Mouse (Mus musculus): ENCODE results near the gene Slc35a3. TPM values are rescaled to one million over a fixed set of nuclear protein-coding genes. Genes with fewer than 3 reads are reported as not detected.

Slc35a3 gene
- polyA plus RNA-seq, 1 experiment from 2014 or later, result 7.9 TPM

- 94% methylated on average over 9 of the region's 9 CpGs for WGBS
- Histone ChIP-seq H3K9ac (replicated peaks; ENCODE audit: low read length) (no peak overlapping the region), H3K9me3 (ENCODE audit: control insufficient read depth, low read length) (no peaks in the 10 kb centered on the region), H3K27me3 (ENCODE audit: control insufficient read depth, insufficient read depth, low read length) (no peaks in the 10 kb centered on the region), H3K4me3 (replicated peaks; ENCODE audit: low read depth, low read length) (no peak overlapping the region), H3K4me2 (ENCODE audit: low read length) (no peak overlapping the region), H3K36me3 (ENCODE audit: control insufficient read depth, insufficient read depth, low read length) (peaks cover 93% of the 10 kb centered on the region), H3K27ac (replicated peaks; ENCODE audit: low read depth, low read length) (no peak overlapping the region), H3K4me1 (ENCODE audit: control insufficient read depth, insufficient read depth, low read length) (no peaks in the 10 kb centered on the region)
- ATAC-seq (ENCODE audit: low FRiP score, low TSS enrichment) (no peak), DNase-seq (no peak)
Measured at GRCm38 (mm10) chr3:116637693-116638476, 74.7 kb downstream of the Slc35a3 start.

- 73% methylated on average over 5 of the region's 5 CpGs for WGBS
- Histone ChIP-seq H3K27ac (replicated peaks; ENCODE audit: low read depth, low read length) (no peak overlapping the region), H3K9me3 (ENCODE audit: control insufficient read depth, low read length) (no peaks in the 10 kb centered on the region), H3K9ac (replicated peaks; ENCODE audit: low read length) (no peak overlapping the region), H3K4me3 (replicated peaks; ENCODE audit: low read depth, low read length) (no peak overlapping the region), H3K36me3 (ENCODE audit: control insufficient read depth, insufficient read depth, low read length) (peaks cover 90% of the 10 kb centered on the region), H3K27me3 (ENCODE audit: control insufficient read depth, insufficient read depth, low read length) (no peaks in the 10 kb centered on the region), H3K4me1 (ENCODE audit: control insufficient read depth, insufficient read depth, low read length) (no peaks in the 10 kb centered on the region), H3K4me2 (ENCODE audit: low read length) (no peak overlapping the region)
- ATAC-seq (ENCODE audit: low FRiP score, low TSS enrichment) (no peak), DNase-seq (no peak)
Measured at GRCm38 (mm10) chr3:116635799-116636198, 76.8 kb downstream of the Slc35a3 start.

GRCm38 (mm10) chr3:116634853-116635252 lies 77.8 kb downstream of the Slc35a3 start:
- H3K27ac ChIP-seq (replicated peaks; ENCODE audit: low read depth, low read length), result no peak overlapping the region
- H3K4me2 ChIP-seq (ENCODE audit: low read length), result no peak overlapping the region
- H3K4me1 ChIP-seq (ENCODE audit: control insufficient read depth, insufficient read depth, low read length), result no peaks in the 10 kb centered on the region
- DNase-seq (no peak), ATAC-seq (ENCODE audit: low FRiP score, low TSS enrichment) (no peak)
- WGBS, result 94% methylated on average over 8 of the region's 8 CpGs
- no peak overlapping the region for H3K9ac ChIP-seq (replicated peaks; ENCODE audit: low read length)
- H3K36me3 ChIP-seq (ENCODE audit: control insufficient read depth, insufficient read depth, low read length), result peaks cover 84% of the 10 kb centered on the region
- no peaks in the 10 kb centered on the region for H3K9me3 ChIP-seq (ENCODE audit: control insufficient read depth, low read length)
- no peaks in the 10 kb centered on the region for H3K27me3 ChIP-seq (ENCODE audit: control insufficient read depth, insufficient read depth, low read length)
- H3K4me3 ChIP-seq (replicated peaks; ENCODE audit: low read depth, low read length), result no peak overlapping the region

GRCm38 (mm10) chr3:116634091-116634490 lies 78.5 kb downstream of the Slc35a3 start:
- Histone ChIP-seq H3K4me2 (ENCODE audit: low read length) (no peak overlapping the region), H3K9ac (replicated peaks; ENCODE audit: low read length) (no peak overlapping the region), H3K27me3 (ENCODE audit: control insufficient read depth, insufficient read depth, low read length) (no peaks in the 10 kb centered on the region), H3K4me1 (ENCODE audit: control insufficient read depth, insufficient read depth, low read length) (no peaks in the 10 kb centered on the region), H3K27ac (replicated peaks; ENCODE audit: low read depth, low read length) (no peak overlapping the region), H3K36me3 (ENCODE audit: control insufficient read depth, insufficient read depth, low read length) (peaks cover 77% of the 10 kb centered on the region), H3K9me3 (ENCODE audit: control insufficient read depth, low read length) (no peaks in the 10 kb centered on the region), H3K4me3 (replicated peaks; ENCODE audit: low read depth, low read length) (no peak overlapping the region)
- 96% methylated on average over 3 of the region's 3 CpGs for WGBS
- DNase-seq, result no peak
- ATAC-seq (ENCODE audit: low FRiP score, low TSS enrichment), result no peak

- Histone ChIP-seq H3K9ac (replicated peaks; ENCODE audit: low read length) (no peak overlapping the region), H3K36me3 (ENCODE audit: control insufficient read depth, insufficient read depth, low read length) (peaks cover 69% of the 10 kb centered on the region), H3K4me2 (ENCODE audit: low read length) (no peak overlapping the region), H3K4me1 (ENCODE audit: control insufficient read depth, insufficient read depth, low read length) (no peaks in the 10 kb centered on the region), H3K27me3 (ENCODE audit: control insufficient read depth, insufficient read depth, low read length) (no peaks in the 10 kb centered on the region), H3K4me3 (replicated peaks; ENCODE audit: low read depth, low read length) (no peak overlapping the region), H3K9me3 (ENCODE audit: control insufficient read depth, low read length) (no peaks in the 10 kb centered on the region), H3K27ac (replicated peaks; ENCODE audit: low read depth, low read length) (no peak overlapping the region)
- ATAC-seq (ENCODE audit: low FRiP score, low TSS enrichment) (no peak), DNase-seq (no peak)
- WGBS, result 94% methylated on average over 3 of the region's 3 CpGs
Measured at GRCm38 (mm10) chr3:116632971-116633370, 79.7 kb downstream of the Slc35a3 start.

GRCm38 (mm10) chr3:116631459-116631858 lies 81.2 kb downstream of the Slc35a3 start:
- WGBS, result 36% methylated on average over 1 of the region's 1 CpGs
- Histone ChIP-seq H3K9ac (replicated peaks; ENCODE audit: low read length) (no peak overlapping the region), H3K4me1 (ENCODE audit: control insufficient read depth, insufficient read depth, low read length) (no peaks in the 10 kb centered on the region), H3K27me3 (ENCODE audit: control insufficient read depth, insufficient read depth, low read length) (no peaks in the 10 kb centered on the region), H3K36me3 (ENCODE audit: control insufficient read depth, insufficient read depth, low read length) (peaks cover 54% of the 10 kb centered on the region), H3K9me3 (ENCODE audit: control insufficient read depth, low read length) (no peaks in the 10 kb centered on the region), H3K4me3 (replicated peaks; ENCODE audit: low read depth, low read length) (no peak overlapping the region), H3K27ac (replicated peaks; ENCODE audit: low read depth, low read length) (no peak overlapping the region), H3K4me2 (ENCODE audit: low read length) (no peak overlapping the region)
- no peak; the same call in 1 of the 2 replicates for ATAC-seq (ENCODE audit: low FRiP score, low TSS enrichment)
- no peak for DNase-seq

- DNase-seq, result no peak
- no peaks in the 10 kb centered on the region for H3K9me3 ChIP-seq (ENCODE audit: control insufficient read depth, low read length)
- H3K4me3 ChIP-seq (replicated peaks; ENCODE audit: low read depth, low read length), result no peak overlapping the region
- no peak overlapping the region for H3K27ac ChIP-seq (replicated peaks; ENCODE audit: low read depth, low read length)
- ATAC-seq (ENCODE audit: low FRiP score, low TSS enrichment), result no peak
- no peak overlapping the region for H3K4me2 ChIP-seq (ENCODE audit: low read length)
- WGBS, result 94% methylated on average over 7 of the region's 7 CpGs
- peaks cover 35% of the 10 kb centered on the region for H3K36me3 ChIP-seq (ENCODE audit: control insufficient read depth, insufficient read depth, low read length)
- no peaks in the 10 kb centered on the region for H3K27me3 ChIP-seq (ENCODE audit: control insufficient read depth, insufficient read depth, low read length)
- no peak overlapping the region for H3K9ac ChIP-seq (replicated peaks; ENCODE audit: low read length)
- H3K4me1 ChIP-seq (ENCODE audit: control insufficient read depth, insufficient read depth, low read length), result no peaks in the 10 kb centered on the region
Measured at GRCm38 (mm10) chr3:116622641-116623040, 90.0 kb downstream of the Slc35a3 start.

GRCm38 (mm10) chr3:116620636-116621370 lies 91.8 kb downstream of the Slc35a3 start:
- Histone ChIP-seq H3K27me3 (ENCODE audit: control insufficient read depth, insufficient read depth, low read length) (no peaks in the 10 kb centered on the region), H3K4me2 (ENCODE audit: low read length) (no peak overlapping the region), H3K9ac (replicated peaks; ENCODE audit: low read length) (no peak overlapping the region), H3K4me3 (replicated peaks; ENCODE audit: low read depth, low read length) (no peak overlapping the region), H3K9me3 (ENCODE audit: control insufficient read depth, low read length) (no peaks in the 10 kb centered on the region), H3K27ac (replicated peaks; ENCODE audit: low read depth, low read length) (no peak overlapping the region), H3K4me1 (ENCODE audit: control insufficient read depth, insufficient read depth, low read length) (no peaks in the 10 kb centered on the region), H3K36me3 (ENCODE audit: control insufficient read depth, insufficient read depth, low read length) (peaks cover 37% of the 10 kb centered on the region)
- DNase-seq (no peak), ATAC-seq (ENCODE audit: low FRiP score, low TSS enrichment) (no peak)
- 95% methylated on average over 7 of the region's 7 CpGs for WGBS
